Mouse (Mus musculus) Patski (cell line): ENCODE data around the gene Tnpo2. TPM values are rescaled to one million over a fixed set of nuclear protein-coding genes. Genes with fewer than 3 reads are reported as not detected.
A peak's percentile ranks its signal among the peaks of the same experiment; 100 is the strongest.

Source experiments
- ATAC-seq: fragments of 100-300 bp; one replicate; pipeline ENCODE4 v1.8.0; 2021
- CTCF ChIA-PET: fragments of 350-600 bp; sonication (Branson Sonifier 250); formaldehyde crosslinking; loops from one replicate; lab custom pipeline; 2022; ENCODE audit warnings: inconsistent platforms; lab: Charles Lee
- POLR2A ChIA-PET: fragments of 350-600 bp; sonication (Branson Sonifier 250); formaldehyde crosslinking; loops from one replicate; lab custom pipeline; 2022; ENCODE audit warnings: antibody characterized with exemption, inconsistent platforms; lab: Charles Lee
- DNase-seq: peaks from one replicate; pipeline ENCODE4 v3.0.0-alpha.2; 2011; ENCODE audit warnings: low read depth, low spot score
- H3K27me3 ChIP-seq: fragments of 371-371 bp; one replicate; pipeline ENCODE4 v1.5.1; 2021
- CTCF ChIP-seq: fragments of 100-300 bp; IDR thresholded peaks from one replicate; pipeline ENCODE4 v1.5.1; 2021
- in situ Hi-C: fragments of 300-500 bp; cut with MboI; formaldehyde crosslinking; loops from 3 replicates; pipeline ENCODE4 v1.11.1; 2018; ENCODE audit warnings: low pct_unique_long_range_greater_than_20kb, mixed read lengths
- polyA plus RNA-seq: library from polyadenylated mRNA; unstranded; gene quantifications from one replicate; pipeline ENCODE4 v1.2.3, GENCODE M21; 2021

The Tnpo2 gene
- polyA plus RNA-seq, 1 experiment from 2014 or later, result 83.7 TPM

- no peak for TF ChIP-seq CTCF
- no peak for DNase-seq
- no peaks in the 10 kb centered on the region for H3K27me3 ChIP-seq
- ATAC-seq, result no peak
- in situ Hi-C loops, result no loop called here
- CTCF ChIA-PET, result interaction anchor here (0.8 to 3.9 kb wide), 7 partner anchors 16 to 149 kb away, joined by 3 to 44 read pairs (median 4); no protein-coding TSS in a partner anchor
- POLR2A ChIA-PET, result interaction anchor here (1.5 to 1.8 kb wide), 2 partner anchors 21 to 23 kb away, joined by 3 to 7 read pairs; no protein-coding TSS in a partner anchor
These were observed 39.7 kb upstream of the Tnpo2 start for GRCm38 (mm10) chr8:84996978-84997377.

GRCm38 (mm10) chr8:84997649-84998295 lies 38.9 kb upstream of the Tnpo2 start:
- peak; percentile 27 for ATAC-seq
- no peak for TF ChIP-seq CTCF
- H3K27me3 ChIP-seq, result no peaks in the 10 kb centered on the region
- in situ Hi-C loops, result no loop called here
- ChIA-PET POLR2A (interaction anchor here (1.5 to 1.8 kb wide), 2 partner anchors 22 to 24 kb away, joined by 3 to 7 read pairs; no protein-coding TSS in a partner anchor), CTCF (interaction anchor here (0.6 to 3.9 kb wide), 13 partner anchors 8 to 150 kb away, joined by 3 to 44 read pairs (median 3); partner anchors contain the start of gene Hook2)
- no peak for DNase-seq

GRCm38 (mm10) chr8:85007686-85008085 lies 29.0 kb upstream of the Tnpo2 start:
- DNase-seq (no peak), ATAC-seq (no peak)
- ChIA-PET CTCF (no interaction called here), POLR2A (interaction anchor here (1.1 kb wide), 1 partner anchor 31 kb away, joined by 3 read pairs; no protein-coding TSS in a partner anchor)
- H3K27me3 ChIP-seq, result peaks cover 4% of the 10 kb centered on the region
- in situ Hi-C loops, result loop anchor here (5.0 kb wide), 1 partner anchor 75 kb away; no protein-coding TSS in a partner anchor
- no peak for TF ChIP-seq CTCF

GRCm38 (mm10) chr8:85011242-85011641 lies 25.5 kb upstream of the Tnpo2 start:
- DNase-seq (no peak), ATAC-seq (no peak)
- H3K27me3 ChIP-seq, result peaks cover 8% of the 10 kb centered on the region
- no peak for TF ChIP-seq CTCF
- CTCF ChIA-PET, result no interaction called here
- in situ Hi-C loops, result no loop called here
- POLR2A ChIA-PET, result no interaction called here

GRCm38 (mm10) chr8:85013230-85013840 lies 23.4 kb upstream of the Tnpo2 start:
- ATAC-seq, result peak; percentile 58
- ChIA-PET POLR2A (interaction anchor here (1.2 kb wide), 1 partner anchor 44 kb away, joined by 3 read pairs; the partner anchor contains the start of genes Gm49661, Prdx2 and Rnaseh2a), CTCF (interaction anchor here (0.8 to 1.5 kb wide), 5 partner anchors 10 to 63 kb away, joined by 4 to 8 read pairs (median 4); partner anchors contain the start of gene Trir)
- no peak for DNase-seq
- in situ Hi-C loops, result no loop called here
- peaks cover 4% of the 10 kb centered on the region for H3K27me3 ChIP-seq
- peak; percentile 84 for TF ChIP-seq CTCF

- no peak for TF ChIP-seq CTCF
- peaks cover 4% of the 10 kb centered on the region for H3K27me3 ChIP-seq
- POLR2A ChIA-PET, result no interaction called here
- in situ Hi-C loops, result no loop called here
- ATAC-seq, result no peak
- CTCF ChIA-PET, result no interaction called here
- no peak for DNase-seq
These were observed 22.3 kb upstream of the Tnpo2 start, which contains the start of gene Best2 for GRCm38 (mm10) chr8:85014431-85014830. TSS of gene Best2 (minus strand) at chr8:85014531.

GRCm38 (mm10) chr8:85016724-85017123 lies 20.0 kb upstream of the Tnpo2 start:
- POLR2A ChIA-PET, result interaction anchor here (1.2 to 1.6 kb wide), 2 partner anchors 9 to 42 kb away, joined by 5 to 9 read pairs; partner anchors contain the start of gene Trir
- H3K27me3 ChIP-seq, result peaks cover 4% of the 10 kb centered on the region
- CTCF ChIA-PET, result interaction anchor here (1.5 kb wide), 1 partner anchor 19 kb away, joined by 6 read pairs; no protein-coding TSS in a partner anchor
- no peak for TF ChIP-seq CTCF
- DNase-seq, result no peak
- ATAC-seq, result no peak
- in situ Hi-C loops, result no loop called here

GRCm38 (mm10) chr8:85017209-85017608 lies 19.5 kb upstream of the Tnpo2 start:
- in situ Hi-C loops, result no loop called here
- CTCF ChIA-PET, result interaction anchor here (1.5 kb wide), 1 partner anchor 20 kb away, joined by 6 read pairs; no protein-coding TSS in a partner anchor
- no peak for ATAC-seq
- POLR2A ChIA-PET, result interaction anchor here (1.2 to 1.6 kb wide), 2 partner anchors 9 to 42 kb away, joined by 5 to 9 read pairs; partner anchors contain the start of gene Trir
- DNase-seq, result no peak
- TF ChIP-seq CTCF, result no peak
- peaks cover 4% of the 10 kb centered on the region for H3K27me3 ChIP-seq

GRCm38 (mm10) chr8:85021514-85022055 lies 15.1 kb upstream of the Tnpo2 start:
- POLR2A ChIA-PET, result no interaction called here
- CTCF ChIA-PET, result interaction anchor here (0.6 kb wide), 1 partner anchor 28 kb away, joined by 3 read pairs; no protein-coding TSS in a partner anchor
- in situ Hi-C loops, result no loop called here
- no peak for ATAC-seq
- TF ChIP-seq CTCF, result no peak
- no peak for DNase-seq
- H3K27me3 ChIP-seq, result no peaks in the 10 kb centered on the region

- ChIA-PET POLR2A (interaction anchor here (1.4 kb wide), 1 partner anchor 8 kb away, joined by 3 read pairs; no protein-coding TSS in a partner anchor), CTCF (no interaction called here)
- no peak for ATAC-seq
- no peaks in the 10 kb centered on the region for H3K27me3 ChIP-seq
- no peak for DNase-seq
- in situ Hi-C loops, result no loop called here
- TF ChIP-seq CTCF, result no peak
These were observed 12.9 kb upstream of the Tnpo2 start for GRCm38 (mm10) chr8:85023846-85024245.
